Mouse (Mus musculus) splenic B cell, adult 2 months (primary cell): Measurements from ENCODE around the gene Nudt19.
"Not testable (repeated sequence)": the region's sequence is repeated elsewhere in the genome, so short reads cannot be mapped to it uniquely, and the experiment has no call there.

ENCODE experiments used
- DNase-seq: peaks from one replicate; pipeline ENCODE4 v3.0.0-alpha.2; 2011; ENCODE audit warnings: low read depth, low spot score
- H3K27me3 ChIP-seq: 2 replicates; pipeline ENCODE4 v1.6.1; 2012; ENCODE audit warnings: mild to moderate bottlenecking, low read length, moderate library complexity, mixed read lengths; ENCODE audit not compliant: control insufficient read depth, poor library complexity, insufficient read depth, severe bottlenecking
- H3K36me3 ChIP-seq: 2 replicates; pipeline ENCODE4 v1.6.1; 2012; ENCODE audit warnings: mild to moderate bottlenecking, low read length, moderate library complexity, mixed read lengths; ENCODE audit not compliant: control insufficient read depth, poor library complexity, insufficient read depth, severe bottlenecking

Gene Nudt19

GRCm38 (mm10) chr7:35555224-35556204, 590 bp downstream of the Nudt19 start:
- DNase-seq: peak; percentile 90
- Histone ChIP-seq H3K36me3 (no peaks in the 10 kb centered on the region), H3K27me3 (no peaks in the 10 kb centered on the region)

GRCm38 (mm10) chr7:35554605-35555175, 1.4 kb downstream of the Nudt19 start:
- DNase-seq: peak; percentile 49
- Histone ChIP-seq H3K36me3 (0 out of 2 replicates have a peak, but pooled peaks cover 2% of the 10 kb centered on the region), H3K27me3 (no peaks in the 10 kb centered on the region)

GRCm38 (mm10) chr7:35553751-35554604, 2.1 kb downstream of the Nudt19 start:
- Histone ChIP-seq H3K27me3 (no peaks in the 10 kb centered on the region), H3K36me3 (0 out of 2 replicates have a peak, but pooled peaks cover 2% of the 10 kb centered on the region)
- peak; percentile 61 for DNase-seq

- Histone ChIP-seq H3K27me3 (no peaks in the 10 kb centered on the region), H3K36me3 (peaks cover 2% of the 10 kb centered on the region; the same call in 1 of the 2 replicates)
- DNase-seq: peak; percentile 79
Observed at GRCm38 (mm10) chr7:35545881-35546280, 10.2 kb downstream of the Nudt19 start.

GRCm38 (mm10) chr7:35537562-35537961, 18.5 kb downstream of the Nudt19 start, which contains the start of gene Tdrd12:
Gene Tdrd12 (minus strand): TSS chr7:35537745.
- no peaks in the 10 kb centered on the region for H3K27me3 ChIP-seq
- no peaks in the 10 kb centered on the region for H3K36me3 ChIP-seq
- DNase-seq: peak; percentile 6

- no peaks in the 10 kb centered on the region for H3K27me3 ChIP-seq
- no peaks in the 10 kb centered on the region for H3K36me3 ChIP-seq
- DNase-seq: no peak
Observed at GRCm38 (mm10) chr7:35535750-35536512, 20.2 kb downstream of the Nudt19 start.

GRCm38 (mm10) chr7:35530544-35530943, 25.6 kb downstream of the Nudt19 start:
- H3K27me3 ChIP-seq: not testable (repeated sequence)

GRCm38 (mm10) chr7:35530026-35530425, 26.1 kb downstream of the Nudt19 start:
- Histone ChIP-seq H3K27me3 (no peaks in the 10 kb centered on the region; the same call in 1 of the 2 replicates), H3K36me3 (no peaks in the 10 kb centered on the region)
- DNase-seq: no peak

More at GRCm38 (mm10) chr7:35530544-35530943, 25.6 kb downstream of the Nudt19 start:
- not testable (repeated sequence) for DNase-seq, H3K36me3 ChIP-seq

GRCm38 (mm10) chr7:35526795-35527194, 29.3 kb downstream of the Nudt19 start:
- DNase-seq: no peak
- H3K27me3 ChIP-seq: no peaks in the 10 kb centered on the region; the same call in 1 of the 2 replicates
- no peaks in the 10 kb centered on the region for H3K36me3 ChIP-seq

- H3K27me3 ChIP-seq: no peaks in the 10 kb centered on the region; the same call in 1 of the 2 replicates
- peak; percentile 2 for DNase-seq
- H3K36me3 ChIP-seq: no peaks in the 10 kb centered on the region
Observed at GRCm38 (mm10) chr7:35501995-35502394, 54.1 kb downstream of the Nudt19 start.

GRCm38 (mm10) chr7:35497516-35497915, 58.6 kb downstream of the Nudt19 start:
- no peaks in the 10 kb centered on the region; the same call in 1 of the 2 replicates for H3K27me3 ChIP-seq
- H3K36me3 ChIP-seq: no peaks in the 10 kb centered on the region
- no peak for DNase-seq
